Comparison of ENCODE assay signal across 19 mouse cellular contexts in genomic region chr6:125590056-125590455, GRCm38 (mm10).
"Had no signal": no experiment of that assay in that cellular context is flagged by ENCODE, and none has a peak within 500 bp of the region (broad histone marks: within the 10 kb centered on the region; RNA-seq: fewer than 3 reads in every experiment).

No protein-coding gene starts in this region.

- H3K9ac ChIP-seq: liver, embryonic 14.5 days; lung, embryonic 15.5 days; midbrain, embryonic 13.5 days; neural tube, embryonic 12.5 days; neural tube, embryonic 15.5 days had no signal

- DNase-seq: kidney, adult 18-20 months; kidney, adult 9 months; kidney, postnatal 14 days; kidney, postnatal 4 days; lung, adult 18-20 months; lung, postnatal 10 days; lung, postnatal 36 days; right cerebral cortex, adult 18-20 months; right cerebral cortex, postnatal 25 days; thymus, adult 18-20 months; thymus, postnatal 36 days had no signal

- H3K4me2 ChIP-seq: lung, embryonic 15.5 days; midbrain, embryonic 13.5 days; neural tube, embryonic 12.5 days; neural tube, embryonic 15.5 days had no signal

- H3K4me3 ChIP-seq: lung, embryonic 15.5 days; megakaryocyte, embryonic 14.5 days; midbrain, embryonic 10.5 days; midbrain, embryonic 13.5 days; neural tube, embryonic 12.5 days; neural tube, embryonic 15.5 days had no signal

- ATAC-seq: intestine, embryonic 16.5 days; midbrain, embryonic 13.5 days had no signal

- H3K9me3 ChIP-seq: lung, embryonic 15.5 days; megakaryocyte, embryonic 14.5 days; midbrain, embryonic 10.5 days; midbrain, embryonic 13.5 days; neural tube, embryonic 12.5 days; neural tube, embryonic 15.5 days had no signal

- H3K27me3 ChIP-seq: lung, embryonic 15.5 days; megakaryocyte, embryonic 14.5 days; midbrain, embryonic 13.5 days; neural tube, embryonic 12.5 days; neural tube, embryonic 15.5 days had no signal

- H3K36me3 ChIP-seq: lung, embryonic 15.5 days; midbrain, embryonic 10.5 days; midbrain, embryonic 13.5 days; neural tube, embryonic 12.5 days; neural tube, embryonic 15.5 days had no signal

- H3K27ac ChIP-seq: liver, embryonic 14.5 days; midbrain, embryonic 10.5 days; midbrain, embryonic 13.5 days; neural tube, embryonic 12.5 days; neural tube, embryonic 15.5 days had no signal

- H3K4me1 ChIP-seq: neural tube, embryonic 15.5 days had no signal
